Mouse (Mus musculus) cerebellum, adult 2 months (tissue): ENCODE data around the gene Hacd2. TPM values are rescaled to one million over a fixed set of nuclear protein-coding genes. Genes with fewer than 3 reads are reported as not detected.

ENCODE experiments used
- DNase-seq, 2 experiments: peaks; one replicate each; pipeline ENCODE4 v3.0.0; 2021
- H3K27ac ChIP-seq: fragments of 200-500 bp; 2 replicates; pipeline ENCODE4 v1.5.1; 2012; ENCODE audit warnings: low read length, control low read depth, inconsistent platforms; ENCODE audit not compliant: insufficient read depth
- H3K27me3 ChIP-seq: fragments of 200-500 bp; 2 replicates; pipeline ENCODE4 v1.6.1; 2012; ENCODE audit warnings: inconsistent platforms, mild to moderate bottlenecking, low read length, moderate library complexity; ENCODE audit not compliant: control insufficient read depth, insufficient read depth
- H3K4me1 ChIP-seq: fragments of 200-500 bp; 2 replicates; pipeline ENCODE4 v1.6.1; 2011; ENCODE audit warnings: low read length; ENCODE audit not compliant: control insufficient read depth, insufficient read depth
- H3K4me3 ChIP-seq: fragments of 200-500 bp; replicated peaks from 2 replicates; pipeline ENCODE3; 2011; ENCODE audit warnings: mild to moderate bottlenecking, low read depth, low read length, control low read depth; ENCODE audit not compliant: insufficient read depth
- CTCF ChIP-seq: fragments of 200-500 bp; IDR thresholded peaks from 2 replicates; pipeline ENCODE4 v1.5.1; 2011; ENCODE audit warnings: low read depth, mild to moderate bottlenecking, control low read depth, low read length, moderate library complexity, borderline replicate concordance; ENCODE audit not compliant: insufficient read depth
- POLR2A ChIP-seq: fragments of 200-500 bp; IDR thresholded peaks from 2 replicates; pipeline ENCODE4 v1.6.1; 2011; ENCODE audit warnings: low read length, control low read depth, borderline replicate concordance; ENCODE audit not compliant: insufficient read depth
- WGBS: fragments of 180-500 bp; shearing (Covaris S2); methylation state at CpG from one replicate; pipeline ENCODE4 v1.1.7; 2018; 5-methylcytosine and 5-hydroxymethylcytosine counted together
- polyA plus RNA-seq: library from polyadenylated mRNA; depleted of rRNA; stranded (reverse); fragments of >200 nt; gene quantifications from 2 replicates; pipeline ENCODE4 v1.2.3, GENCODE M21; 2012

Gene Hacd2
- polyA plus RNA-seq, 1 experiment = 33.1 TPM

DNA sequence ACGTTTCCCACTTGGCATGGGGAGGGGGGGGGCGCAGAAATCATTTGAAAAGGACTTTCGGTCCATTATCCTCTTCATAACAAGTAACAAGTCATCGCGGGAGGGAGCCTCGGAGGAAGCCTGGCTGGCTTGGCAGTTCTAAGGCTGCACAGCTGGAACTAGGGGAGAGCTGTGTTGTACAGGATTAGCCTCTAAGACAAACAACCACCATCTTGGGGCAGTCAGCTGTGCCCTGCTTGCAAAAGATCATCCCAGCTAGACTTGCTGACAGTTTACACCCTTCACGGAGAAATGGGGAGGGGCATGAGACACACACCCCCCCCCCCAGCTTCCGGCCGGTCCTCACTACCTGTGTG lies 118.4 kb downstream of the Hacd2 start:
- WGBS = 51% methylated on average over 9 of the region's 9 CpGs
- Histone ChIP-seq H3K27ac (no peak overlapping the region), H3K27me3 (no peaks in the 10 kb centered on the region), H3K4me1 (peaks cover 11% of the 10 kb centered on the region; the same call in 1 of the 2 replicates), H3K4me3 (no peak overlapping the region)
- TF ChIP-seq CTCF (no peak), POLR2A (no peak)
- DNase-seq = no peak

DNA sequence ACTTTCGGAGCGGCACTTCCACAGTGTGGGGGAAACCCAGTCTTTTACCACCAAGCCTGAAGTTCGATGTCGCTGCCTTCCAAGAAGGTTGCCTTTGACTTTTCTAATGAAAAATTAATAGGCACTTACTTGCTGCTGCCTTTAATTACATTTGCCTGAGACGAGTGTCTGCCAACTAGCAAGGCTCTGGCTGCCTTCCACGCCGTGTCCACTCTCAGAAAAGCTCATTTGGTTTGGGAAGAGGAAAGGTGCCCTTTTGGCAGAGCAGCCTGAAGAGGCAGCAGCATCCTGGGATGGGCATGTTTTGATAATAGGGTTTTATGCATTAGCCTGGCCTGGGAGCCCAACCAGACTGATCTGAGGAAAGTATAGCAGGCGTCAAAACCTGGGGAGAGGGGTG lies 119.6 kb downstream of the Hacd2 start:
- Histone ChIP-seq H3K27ac (no peak overlapping the region), H3K4me1 (peaks cover 11% of the 10 kb centered on the region; the same call in 1 of the 2 replicates), H3K4me3 (no peak overlapping the region), H3K27me3 (no peaks in the 10 kb centered on the region)
- no peak for TF ChIP-seq POLR2A
- no peak for TF ChIP-seq CTCF
- peak in 1 of 2 experiments; percentile 58 for DNase-seq
- 38% methylated on average over 8 of the region's 8 CpGs for WGBS

DNA sequence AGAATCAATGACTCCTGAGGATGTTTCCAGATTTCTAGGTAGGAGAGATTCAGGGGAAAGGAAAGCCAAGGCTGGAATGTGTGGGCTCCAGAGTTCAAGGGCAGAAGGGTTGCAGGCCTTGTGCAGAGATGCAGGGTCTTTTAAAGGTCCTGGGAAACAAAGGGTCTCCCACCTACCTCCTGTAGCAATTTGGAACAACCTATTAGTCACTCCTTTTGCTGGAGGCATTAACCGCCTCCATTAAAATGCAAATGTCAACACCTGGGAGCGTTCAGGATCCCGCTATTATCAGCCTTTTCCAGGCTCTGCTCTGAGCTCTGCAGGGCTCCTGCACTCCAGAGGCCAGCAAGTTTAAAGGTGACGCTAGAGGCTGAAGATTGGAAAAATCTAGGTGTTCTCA lies 123.9 kb downstream of the Hacd2 start:
- DNase-seq = no peak
- Histone ChIP-seq H3K27me3 (no peaks in the 10 kb centered on the region), H3K4me3 (no peak overlapping the region), H3K4me1 (peaks cover 6% of the 10 kb centered on the region; the same call in 1 of the 2 replicates), H3K27ac (no peak overlapping the region)
- WGBS = 70% methylated on average over 4 of the region's 4 CpGs
- TF ChIP-seq CTCF = no peak
- no peak for TF ChIP-seq POLR2A

DNA sequence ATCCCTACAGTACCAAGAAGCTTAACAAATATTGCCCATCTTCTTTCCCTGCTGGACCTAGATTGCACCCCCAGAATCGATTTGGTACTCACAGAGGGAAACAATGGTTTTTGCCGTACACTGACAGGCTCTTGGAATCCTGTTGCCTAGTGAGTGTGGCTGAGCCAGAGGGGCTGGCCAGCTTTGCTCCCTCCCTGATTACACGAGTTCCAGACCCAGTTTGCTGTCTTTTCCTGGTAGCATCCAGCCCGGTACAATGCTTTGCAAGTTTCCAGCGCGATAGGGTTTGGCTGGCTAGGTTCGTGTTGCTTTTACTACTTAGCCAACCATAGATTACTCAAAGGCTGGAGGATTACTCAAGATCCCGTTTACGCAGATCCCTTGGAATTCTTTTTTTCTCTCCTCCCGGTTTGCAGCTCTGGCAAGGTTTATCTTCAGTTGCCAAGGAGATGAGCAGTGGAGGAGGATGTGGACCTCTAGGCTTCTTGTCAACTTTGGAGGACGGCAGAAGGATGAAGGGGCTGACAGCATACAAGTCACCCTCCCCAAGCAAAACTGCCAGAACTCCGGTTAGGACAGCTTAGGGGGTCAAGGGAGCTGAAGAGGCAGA lies 131.0 kb downstream of the Hacd2 start:
- H3K27me3 ChIP-seq = no peaks in the 10 kb centered on the region
- no peak overlapping the region for H3K4me3 ChIP-seq
- 58% methylated on average over 12 of the region's 12 CpGs for WGBS
- no peak for TF ChIP-seq CTCF
- TF ChIP-seq POLR2A = no peak
- H3K27ac ChIP-seq = no peak overlapping the region
- DNase-seq = no peak
- H3K4me1 ChIP-seq = peaks cover 1% of the 10 kb centered on the region; the same call in 1 of the 2 replicates

DNA sequence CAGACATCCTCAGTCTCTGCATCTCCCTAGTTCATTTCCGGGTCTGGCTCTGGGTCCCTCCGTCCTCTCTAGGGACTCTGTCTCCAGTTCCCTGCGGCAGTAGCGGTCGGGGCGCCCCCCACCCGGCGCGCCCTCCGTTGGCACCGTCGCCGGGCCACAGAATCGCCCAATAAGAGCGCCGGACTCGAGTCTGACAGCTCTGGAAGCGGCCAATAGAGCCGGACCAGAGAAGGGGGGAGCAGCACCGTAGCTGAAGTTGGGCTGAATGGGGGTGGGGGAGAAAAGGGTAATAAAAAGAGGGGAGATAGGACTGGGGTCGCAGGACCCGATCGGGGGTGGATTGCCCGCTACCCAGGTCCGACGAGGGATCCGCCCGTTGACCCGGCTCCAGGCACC lies 132.0 kb downstream of the Hacd2 start:
- TF ChIP-seq CTCF = no peak
- no peak for TF ChIP-seq POLR2A
- no peak overlapping the region; the same call in 1 of the 2 replicates for H3K27ac ChIP-seq
- 0% methylated on average over 29 of the region's 29 CpGs for WGBS
- peaks cover 2% of the 10 kb centered on the region; the same call in 1 of the 2 replicates for H3K4me1 ChIP-seq
- peak overlapping the region; percentile 50 for H3K4me3 ChIP-seq
- no peaks in the 10 kb centered on the region for H3K27me3 ChIP-seq
- peak; percentile 71 to 74 for DNase-seq

DNA sequence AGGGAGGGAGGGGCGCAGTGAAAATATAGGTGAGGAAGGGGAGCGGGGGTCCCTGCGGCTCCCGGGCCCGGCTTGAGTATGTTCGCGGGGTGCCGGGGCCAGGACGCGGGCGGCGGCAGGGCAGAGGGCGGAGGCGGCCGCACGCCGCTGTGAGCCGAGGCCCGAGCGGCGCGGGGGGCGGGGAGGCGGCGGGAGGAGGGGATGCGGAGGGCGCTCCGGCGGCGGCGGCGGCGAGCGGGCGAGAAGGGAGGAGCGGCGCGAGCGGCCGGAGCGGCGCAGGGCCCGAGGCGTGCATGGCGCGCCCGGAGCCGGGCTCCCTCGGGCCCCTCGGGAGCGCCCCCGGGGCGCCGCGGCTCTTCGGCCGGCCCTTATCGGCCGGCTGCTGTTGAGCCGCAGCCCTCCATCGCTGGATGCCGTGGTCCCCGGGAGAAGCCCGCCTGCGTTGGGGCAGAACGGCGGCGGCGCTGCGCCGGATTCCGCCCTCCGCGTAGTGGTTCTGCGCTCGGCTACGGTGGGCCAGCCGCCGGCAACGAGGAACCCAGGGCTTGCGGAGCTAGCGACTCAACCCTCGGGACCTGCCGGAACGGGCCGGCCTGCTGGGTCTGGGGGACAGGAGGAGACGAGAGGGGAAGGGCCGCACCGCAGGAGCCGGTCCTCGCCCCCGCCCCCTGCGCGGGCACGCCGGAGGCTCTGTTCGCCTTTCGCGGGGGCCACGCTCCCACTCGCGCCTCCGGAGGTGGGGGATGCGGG lies 132.6 kb downstream of the Hacd2 start, which contains the start of gene Adcy5:
TSS of gene Adcy5 (plus strand) at position 237 of the 750 bp plus-strand sequence.
- H3K27me3 ChIP-seq = no peaks in the 10 kb centered on the region
- peak within 1 kb of the TSS; percentile 19; the same call in 1 of the 2 replicates for H3K27ac ChIP-seq
- H3K4me1 ChIP-seq = peaks cover 2% of the 10 kb centered on the region; the same call in 1 of the 2 replicates
- WGBS = under 1% methylated on average over 83 of the region's 104 CpGs
- peak; percentile 60 to 61 for DNase-seq
- TF ChIP-seq CTCF = no peak
- no peak for TF ChIP-seq POLR2A
- H3K4me3 ChIP-seq = peak within 1 kb of the TSS; percentile 86

DNA sequence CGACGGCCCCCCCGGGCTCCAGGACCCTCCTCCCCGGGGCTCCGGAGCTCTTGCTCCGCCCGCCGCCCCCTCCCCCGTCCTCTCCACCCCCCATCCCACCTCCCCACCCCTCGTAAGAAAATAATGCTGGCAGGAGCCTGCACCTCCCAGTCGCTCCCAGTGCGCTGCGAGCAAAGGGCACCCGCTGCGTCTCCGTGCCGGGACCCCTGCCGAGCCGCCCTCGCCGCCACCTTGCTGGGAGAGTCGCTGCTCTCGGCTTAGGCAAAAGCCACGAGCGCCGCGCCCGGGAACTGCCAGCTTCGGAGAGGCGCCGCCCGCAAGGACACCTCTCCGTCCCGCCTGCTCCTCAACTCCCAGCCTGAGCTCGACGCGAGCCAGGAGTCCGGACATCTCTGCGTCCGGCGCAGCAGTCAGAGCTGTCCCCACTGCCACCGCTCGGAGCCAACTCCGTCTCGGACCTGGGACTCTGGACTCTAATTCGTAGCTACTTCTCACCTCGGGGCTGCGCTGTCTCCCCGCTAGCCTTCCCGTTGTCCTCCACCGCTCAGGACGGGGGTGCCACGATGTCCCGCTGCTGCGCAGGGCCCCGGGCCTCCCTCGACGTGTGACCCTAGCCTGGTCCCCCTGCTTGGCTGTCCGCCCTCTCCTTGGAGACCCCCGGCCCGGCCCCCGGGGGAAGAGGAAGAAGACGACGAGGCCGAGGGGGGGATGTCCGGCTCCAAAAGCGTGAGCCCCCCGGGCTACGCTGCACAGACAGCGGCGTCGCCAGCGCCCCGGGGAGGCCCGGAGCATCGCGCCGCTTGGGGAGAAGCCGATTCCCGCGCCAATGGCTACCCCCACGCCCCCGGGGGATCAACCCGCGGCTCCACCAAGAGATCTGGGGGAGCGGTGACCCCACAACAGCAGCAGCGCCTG lies 133.4 kb downstream of the Hacd2 start:
- H3K4me1 ChIP-seq = peaks cover 2% of the 10 kb centered on the region; the same call in 1 of the 2 replicates
- 1% methylated on average over 78 of the region's 87 CpGs for WGBS

More for the DNA sequence above, 133.4 kb downstream of the Hacd2 start:
- Histone ChIP-seq H3K4me3 (peak overlapping the region; percentile 86), H3K27me3 (no peaks in the 10 kb centered on the region), H3K27ac (0 out of 2 replicates have a peak overlapping the region, but pooled peaks have one; percentile 18)
- TF ChIP-seq POLR2A = no peak
- peak; percentile 58 for TF ChIP-seq CTCF
- peak; percentile 67 to 68 for DNase-seq
